Mouse (Mus musculus) myocyte (in vitro differentiated cells): ENCODE data around the gene Hemgn. TPM values are rescaled to one million over a fixed set of nuclear protein-coding genes. Genes with fewer than 3 reads are reported as not detected.

Source experiments
- H3K27me3 ChIP-seq: one replicate; pipeline ENCODE4 v1.6.1; 2011; ENCODE audit not compliant: control insufficient read depth, insufficient read depth, insufficient read length
- H3K36me3 ChIP-seq: one replicate; pipeline ENCODE4 v1.6.1; 2011; ENCODE audit not compliant: control insufficient read depth, insufficient read depth
- H3K4me2 ChIP-seq: one replicate; pipeline ENCODE4 v1.6.1; 2011; ENCODE audit warnings: low read depth, control low read depth
- H3K4me3 ChIP-seq: one replicate; pipeline ENCODE4 v1.5.1; 2011; ENCODE audit warnings: mild to moderate bottlenecking, control low read depth, moderate library complexity
- H3K79me2 ChIP-seq: one replicate; pipeline ENCODE4 v1.6.1; 2011; ENCODE audit not compliant: control insufficient read depth, insufficient read depth
- H3ac ChIP-seq: one replicate; pipeline ENCODE4 v1.6.1; 2011; ENCODE audit not compliant: control insufficient read depth, insufficient read length
- CEBPB ChIP-seq: IDR thresholded peaks from 2 replicates; pipeline ENCODE4 v1.6.1; 2011; ENCODE audit warnings: mild to moderate bottlenecking, moderate library complexity; ENCODE audit not compliant: poor library complexity, insufficient read depth, severe bottlenecking
- E2F4 ChIP-seq: IDR thresholded peaks from one replicate; pipeline ENCODE4 v1.6.1; 2011; ENCODE audit warnings: mild to moderate bottlenecking, control low read depth, moderate library complexity; ENCODE audit not compliant: insufficient read depth
- MAX ChIP-seq: IDR thresholded peaks from one replicate; pipeline ENCODE4 v1.6.1; 2011; ENCODE audit warnings: low read depth, mild to moderate bottlenecking, control low read depth
- MYOD1 ChIP-seq, 3 experiments: IDR thresholded peaks; one replicate each; pipeline ENCODE4 v1.6.1; 2011; ENCODE audit warnings: control low read depth in 2 of 3, low read depth in 2 of 3, mild to moderate bottlenecking in 2 of 3, moderate library complexity in 1 of 3; ENCODE audit not compliant: insufficient read length in 2 of 3, control insufficient read depth in 1 of 3
- MYOG ChIP-seq, 3 experiments: IDR thresholded peaks; one replicate each; pipeline ENCODE4 v1.6.1; 2011; ENCODE audit warnings: control low read depth in 2 of 3, low read depth in 2 of 3, mild to moderate bottlenecking in 2 of 3; ENCODE audit not compliant: insufficient read length in 2 of 3, control insufficient read depth in 1 of 3, insufficient read depth in 1 of 3
- POLR2A ChIP-seq: IDR thresholded peaks from one replicate; pipeline ENCODE4 v1.6.1; 2011; ENCODE audit warnings: low read depth, mild to moderate bottlenecking, control low read depth, moderate library complexity; ENCODE audit not compliant: insufficient read length
- POLR2AphosphoS2 ChIP-seq: IDR thresholded peaks from one replicate; pipeline ENCODE4 v1.6.1; 2011; ENCODE audit warnings: low read depth, control low read depth; ENCODE audit not compliant: insufficient read length
- REST ChIP-seq: IDR thresholded peaks from one replicate; pipeline ENCODE4 v1.6.1; 2011; ENCODE audit warnings: mild to moderate bottlenecking, control low read depth, moderate library complexity; ENCODE audit not compliant: insufficient read depth, insufficient read length
- SRF ChIP-seq: IDR thresholded peaks from one replicate; pipeline ENCODE4 v1.6.1; 2011; ENCODE audit warnings: low read depth; ENCODE audit not compliant: control insufficient read depth, insufficient read length
- TCF12 ChIP-seq: IDR thresholded peaks from one replicate; pipeline ENCODE4 v1.6.1; 2011; ENCODE audit warnings: mild to moderate bottlenecking, control low read depth; ENCODE audit not compliant: poor library complexity, insufficient read depth, severe bottlenecking
- TCF3 ChIP-seq: IDR thresholded peaks from one replicate; pipeline ENCODE4 v1.6.1; 2011; ENCODE audit warnings: low read depth, control low read depth; ENCODE audit not compliant: insufficient read length
- USF1 ChIP-seq: IDR thresholded peaks from one replicate; pipeline ENCODE4 v1.6.1; 2011; ENCODE audit warnings: low read depth, mild to moderate bottlenecking, control low read depth, moderate library complexity
- polyA plus RNA-seq: library from polyadenylated mRNA; unstranded; fragments of >200 nt; fragmentation: generic; extraction: Trizol; gene quantifications from one replicate; pipeline ENCODE4 v1.2.1, GENCODE M21; 2012; ENCODE audit warnings: missing spikeins

The Hemgn gene
- polyA plus RNA-seq, 1 experiment, result not detected

- Histone ChIP-seq H3ac (no peak overlapping the region), H3K4me2 (no peak overlapping the region), H3K79me2 (no peaks in the 10 kb centered on the region), H3K4me3 (no peak overlapping the region), H3K27me3 (peaks cover 24% of the 10 kb centered on the region), H3K36me3 (no peaks in the 10 kb centered on the region)
- TF ChIP-seq POLR2A (no peak), TCF3 (no peak), MAX (no peak), USF1 (no peak), TCF12 (no peak)
These were observed 29.2 kb upstream of the Hemgn start for GRCm38 (mm10) chr4:46442501-46442900.

DNA sequence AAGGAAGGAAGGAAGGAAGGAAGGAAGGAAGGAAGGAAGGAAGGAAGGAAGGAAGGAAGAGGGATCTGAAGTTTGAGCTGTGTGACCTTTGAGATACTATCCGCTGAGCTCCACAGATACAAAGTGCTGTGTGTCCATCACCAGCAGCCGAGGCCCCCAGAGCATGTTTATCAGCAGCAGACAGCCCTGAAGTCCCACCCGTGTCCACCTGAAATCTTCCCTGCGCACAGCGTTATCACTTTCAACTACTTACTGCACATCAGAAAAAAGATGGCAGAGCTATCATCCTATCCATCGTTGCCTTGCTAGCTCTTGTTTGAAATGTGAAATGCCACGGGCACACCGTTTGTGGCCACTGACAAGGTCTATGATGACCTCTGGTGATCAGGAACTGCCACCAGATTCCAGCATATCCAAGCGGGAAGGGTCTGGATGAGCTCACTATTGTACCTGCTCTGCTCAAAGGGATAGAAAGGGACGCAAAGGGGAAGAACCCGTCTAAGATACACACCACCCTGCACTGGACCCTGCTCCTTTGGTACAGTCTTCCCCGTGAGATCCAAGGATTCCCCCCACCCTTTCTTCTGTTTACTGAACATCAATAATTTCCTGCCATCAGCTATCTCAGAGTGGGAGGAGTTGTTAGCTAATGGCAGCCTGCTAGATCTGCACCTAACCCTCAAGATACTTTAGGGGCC lies 19.2 kb upstream of the Hemgn start:
- Histone ChIP-seq H3K36me3 (no peaks in the 10 kb centered on the region), H3ac (no peak overlapping the region), H3K27me3 (peaks cover 37% of the 10 kb centered on the region)

DNA sequence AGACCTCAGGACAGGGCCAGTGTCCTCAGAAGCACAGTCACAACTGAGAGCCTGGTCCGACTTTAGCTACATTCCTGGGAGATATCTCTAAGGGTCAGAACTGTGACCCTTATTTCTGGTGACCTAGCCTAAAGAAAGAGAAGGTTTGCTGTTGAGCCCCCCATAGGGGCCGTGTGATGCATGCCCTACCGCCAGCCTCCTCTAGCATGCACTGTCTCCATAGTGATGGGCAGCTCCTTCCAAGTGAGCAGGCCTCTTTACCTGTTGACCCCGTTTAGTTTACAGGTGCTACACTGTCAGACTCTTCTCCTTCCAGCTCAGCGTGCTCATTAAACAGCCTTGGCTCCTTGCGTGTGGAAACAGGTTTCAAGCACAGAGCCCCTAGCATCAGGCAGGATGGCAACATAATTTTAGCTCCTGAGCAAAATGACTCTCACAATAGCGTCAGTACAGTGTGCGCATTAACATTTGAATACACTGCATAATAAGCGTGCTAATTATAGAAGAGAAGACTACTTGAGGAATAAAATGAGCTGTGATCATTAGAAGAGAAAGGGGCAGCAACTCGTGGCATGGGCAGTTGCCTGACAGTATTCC lies 15.7 kb upstream of the Hemgn start:
- Histone ChIP-seq H3K4me3 (no peak overlapping the region), H3ac (no peak overlapping the region), H3K4me2 (no peak overlapping the region), H3K79me2 (no peaks in the 10 kb centered on the region), H3K27me3 (peaks cover 37% of the 10 kb centered on the region), H3K36me3 (no peaks in the 10 kb centered on the region)
- no peak for TF ChIP-seq MYOG (IDR thresholded peaks at IDR 0.05; ENCODE audit: control insufficient read depth in 1 of 3, insufficient read depth in 1 of 3, insufficient read length in 2 of 3, low read depth in 2 of 3)
- no peak for TF ChIP-seq E2F4
- no peak for TF ChIP-seq MAX
- TF ChIP-seq POLR2A, result no peak
- TF ChIP-seq TCF12, result no peak
- no peak for TF ChIP-seq USF1
- no peak for TF ChIP-seq REST
- no peak for TF ChIP-seq TCF3
- no peak for TF ChIP-seq CEBPB

More for the DNA sequence above, 19.2 kb upstream of the Hemgn start:
- no peak overlapping the region for H3K4me2 ChIP-seq
- H3K79me2 ChIP-seq, result no peaks in the 10 kb centered on the region
- no peak overlapping the region for H3K4me3 ChIP-seq
- TF ChIP-seq TCF12 (no peak), MYOG (IDR thresholded peaks at IDR 0.05; ENCODE audit: control insufficient read depth in 1 of 3, insufficient read depth in 1 of 3, insufficient read length in 2 of 3, low read depth in 2 of 3) (no peak), REST (no peak), TCF3 (no peak), MYOD1 (IDR thresholded peaks at IDR 0.05; ENCODE audit: control insufficient read depth in 1 of 3, insufficient read length in 2 of 3, low read depth in 2 of 3) (no peak), POLR2AphosphoS2 (no peak), E2F4 (no peak), POLR2A (no peak), MAX (no peak), USF1 (no peak), SRF (no peak), CEBPB (no peak)

GRCm38 (mm10) chr4:46422625-46423024 lies 9.3 kb upstream of the Hemgn start:
- TF ChIP-seq MYOG (IDR thresholded peaks at IDR 0.05; ENCODE audit: control insufficient read depth in 1 of 3, insufficient read depth in 1 of 3, insufficient read length in 2 of 3, low read depth in 2 of 3) (no peak), TCF3 (no peak), POLR2A (no peak), POLR2AphosphoS2 (no peak)
- Histone ChIP-seq H3K79me2 (no peaks in the 10 kb centered on the region), H3K27me3 (no peaks in the 10 kb centered on the region)

GRCm38 (mm10) chr4:46418851-46419250 lies 5.5 kb upstream of the Hemgn start:
- Histone ChIP-seq H3K79me2 (no peaks in the 10 kb centered on the region), H3ac (no peak overlapping the region), H3K4me3 (no peak overlapping the region), H3K36me3 (no peaks in the 10 kb centered on the region), H3K4me2 (no peak overlapping the region), H3K27me3 (peaks cover 10% of the 10 kb centered on the region)
- TF ChIP-seq REST (no peak), MAX (no peak), E2F4 (no peak), CEBPB (no peak), TCF12 (no peak), MYOG (IDR thresholded peaks at IDR 0.05; ENCODE audit: control insufficient read depth in 1 of 3, insufficient read depth in 1 of 3, insufficient read length in 2 of 3, low read depth in 2 of 3) (no peak), MYOD1 (IDR thresholded peaks at IDR 0.05; ENCODE audit: control insufficient read depth in 1 of 3, insufficient read length in 2 of 3, low read depth in 2 of 3) (no peak), TCF3 (no peak), SRF (no peak), POLR2A (no peak), USF1 (no peak), POLR2AphosphoS2 (no peak)

More at GRCm38 (mm10) chr4:46422625-46423024, 9.3 kb upstream of the Hemgn start:
- Histone ChIP-seq H3ac (no peak overlapping the region), H3K4me2 (no peak overlapping the region), H3K4me3 (no peak overlapping the region), H3K36me3 (no peaks in the 10 kb centered on the region)
